Mouse (Mus musculus) small intestine, adult 2 months (tissue): Measurements from ENCODE around the gene Gm20388.

Experiments used
- CTCF ChIP-seq: fragments of 200-500 bp; IDR thresholded peaks from 2 replicates; pipeline ENCODE4 v1.5.1; 2012; ENCODE audit warnings: low read depth, mild to moderate bottlenecking, control low read depth, inconsistent platforms, low read length, moderate library complexity, mixed read lengths; ENCODE audit not compliant: insufficient replicate concordance, insufficient read length; ENCODE audit errors: extremely low read depth
- POLR2A ChIP-seq: fragments of 200-500 bp; IDR thresholded peaks from 2 replicates; pipeline ENCODE4 v1.6.1; 2012; ENCODE audit warnings: low read depth, mild to moderate bottlenecking, control low read depth, inconsistent platforms, low read length, moderate library complexity

DNA sequence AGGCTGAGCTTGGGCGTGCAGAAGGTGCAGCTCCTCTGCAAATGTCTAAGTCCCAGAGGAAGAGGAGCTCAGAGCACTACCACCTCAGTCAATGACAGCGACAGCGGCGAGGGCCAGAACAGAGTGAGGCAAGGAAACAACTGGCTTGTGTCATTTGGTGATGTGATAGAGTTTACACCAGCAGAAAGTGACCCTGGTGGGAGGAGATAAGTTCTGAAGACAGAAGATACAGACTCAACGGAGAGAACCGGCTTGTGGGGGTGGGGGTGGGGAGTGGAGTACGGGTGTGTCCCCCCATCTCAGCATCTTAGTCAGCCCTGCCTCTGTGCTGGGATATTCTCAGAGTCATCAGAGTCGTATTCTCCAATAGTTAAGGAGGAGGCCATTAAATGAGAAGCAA, 4166.7 kb downstream of the Gm20388 start:
- no peak for TF ChIP-seq CTCF
- no peak for TF ChIP-seq POLR2A
